Mouse (Mus musculus): ENCODE measurements around the gene Thap2. TPM values are rescaled to one million over a fixed set of nuclear protein-coding genes. Genes with fewer than 3 reads are reported as not detected.

Gene Thap2
- total RNA-seq, 2 experiments from 2014 or later: 4.7 to 6.7 TPM

- DNase-seq: no peak
These were observed 29.2 kb downstream of the Thap2 start for GRCm38 (mm10) chr10:115355016-115355415.

DNA sequence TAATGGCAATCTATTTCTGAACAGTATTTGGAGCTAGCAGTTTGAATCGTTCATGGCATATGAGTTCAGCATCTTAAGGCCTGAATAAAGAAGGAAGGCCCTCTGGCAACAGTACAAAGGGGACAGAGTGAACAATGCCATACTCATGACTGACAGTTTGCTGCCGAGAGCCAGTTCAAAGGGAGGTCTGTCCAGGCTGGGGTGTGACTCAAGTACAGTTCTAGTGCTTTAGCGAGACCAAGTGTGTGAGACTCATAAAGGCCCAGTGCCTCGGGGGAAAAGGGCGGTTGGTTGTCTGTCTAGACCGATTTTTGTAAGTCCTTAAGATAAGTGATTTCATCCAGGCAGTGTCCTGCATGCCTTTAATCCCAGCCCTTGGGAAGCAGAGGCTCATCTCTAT lies 29.7 kb downstream of the Thap2 start:
- DNase-seq: no peak

DNA sequence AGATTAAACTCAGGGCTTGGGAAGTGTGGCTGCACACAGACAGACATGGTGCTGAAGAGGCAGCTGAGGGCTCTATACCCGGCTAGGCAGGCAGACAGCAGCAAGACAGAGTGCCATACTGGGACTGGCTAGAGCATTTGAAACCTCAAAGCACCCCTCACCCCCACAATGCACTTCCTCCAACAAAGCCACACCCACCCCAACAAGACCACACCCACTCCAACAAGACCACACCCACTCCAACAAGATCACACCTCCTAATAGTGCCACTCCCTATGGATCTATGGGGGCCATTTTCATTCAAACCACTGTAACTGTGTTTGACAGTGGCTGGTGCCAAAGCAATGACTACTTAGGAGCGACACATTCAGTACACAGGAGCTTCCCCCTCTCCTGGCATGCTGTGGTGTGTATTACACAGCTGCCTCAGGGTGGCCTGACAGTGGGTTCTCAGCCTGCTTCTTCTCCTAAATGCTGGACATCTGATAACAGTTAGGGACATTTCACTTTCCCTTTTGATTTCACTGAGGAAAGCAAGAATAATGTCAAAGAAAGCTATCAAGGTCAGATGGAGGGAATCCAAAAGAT lies 33.3 kb downstream of the Thap2 start:
- no peak for DNase-seq

- no peak for DNase-seq
These were observed 34.7 kb downstream of the Thap2 start for GRCm38 (mm10) chr10:115349509-115349908.

GRCm38 (mm10) chr10:115349029-115349428 lies 35.2 kb downstream of the Thap2 start:
- DNase-seq: no peak

DNA sequence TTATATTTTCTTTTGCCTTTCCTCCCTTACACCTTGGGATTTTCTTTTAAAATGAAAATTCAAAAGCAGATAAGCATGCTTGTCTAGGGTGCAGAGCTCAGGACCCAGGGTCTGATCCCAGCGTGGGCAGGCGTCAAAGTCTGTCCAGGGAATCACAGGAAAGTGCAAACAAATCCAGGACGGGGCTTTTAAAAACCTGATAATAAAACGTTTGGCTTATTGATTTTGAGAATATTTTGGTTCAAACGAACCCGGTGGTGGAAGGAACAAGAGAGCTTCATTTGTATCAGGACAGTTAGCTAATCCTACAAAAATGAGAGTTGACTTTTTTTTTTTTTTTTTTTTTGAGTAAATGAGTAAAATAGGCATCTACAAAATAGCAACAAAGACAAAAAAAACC lies 36.1 kb downstream of the Thap2 start:
- DNase-seq: no peak

DNA sequence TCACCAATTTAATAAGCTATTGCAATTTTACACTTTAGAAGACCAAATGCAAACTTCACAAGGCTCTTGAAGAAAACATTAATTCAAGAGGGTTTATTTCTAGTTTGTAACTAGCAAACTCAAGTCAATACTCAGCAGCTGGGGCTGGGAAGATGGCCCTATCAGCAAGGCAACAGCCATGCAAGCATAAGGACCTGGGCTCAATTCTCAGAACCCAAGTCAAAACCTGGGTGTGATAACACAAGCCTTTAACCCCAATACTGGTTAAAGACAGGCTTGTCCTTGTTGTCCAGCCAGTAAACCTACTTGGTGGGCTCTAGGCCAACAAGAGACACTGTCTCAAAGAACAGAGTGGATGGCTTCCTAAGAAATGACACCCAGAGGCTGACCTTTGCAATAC lies 37.8 kb downstream of the Thap2 start:
- DNase-seq: no peak

DNA sequence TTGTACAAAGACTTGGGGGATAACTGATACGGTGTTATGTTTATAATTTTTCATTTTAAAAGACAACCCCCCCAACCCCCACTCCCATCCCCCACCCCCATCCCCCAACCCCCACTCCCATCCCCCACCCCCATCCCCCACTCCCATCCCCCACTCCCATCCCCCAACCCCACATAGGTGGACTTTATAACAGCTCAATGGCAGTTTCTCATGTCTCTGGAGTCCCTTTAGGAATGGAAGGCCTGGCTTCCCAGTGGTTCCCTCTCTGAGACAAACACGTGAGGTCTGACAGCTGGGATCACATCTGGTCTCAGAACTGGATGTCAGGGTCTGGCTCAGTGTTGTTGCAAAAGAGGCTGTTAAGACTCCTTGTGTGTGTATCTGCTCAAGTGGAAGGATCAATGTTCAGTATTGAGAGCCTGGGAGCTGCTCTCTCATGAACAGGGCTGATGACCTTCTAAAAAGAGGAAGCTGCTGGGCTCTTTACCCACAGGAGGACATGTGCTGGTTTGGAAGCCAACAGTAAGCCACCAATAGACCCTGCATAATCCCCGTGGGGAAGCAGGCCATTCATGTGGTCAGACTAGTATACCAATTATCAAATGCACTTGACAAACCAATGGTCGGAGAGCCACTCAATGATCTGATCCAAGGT lies 41.3 kb downstream of the Thap2 start:
- no peak for DNase-seq

DNA sequence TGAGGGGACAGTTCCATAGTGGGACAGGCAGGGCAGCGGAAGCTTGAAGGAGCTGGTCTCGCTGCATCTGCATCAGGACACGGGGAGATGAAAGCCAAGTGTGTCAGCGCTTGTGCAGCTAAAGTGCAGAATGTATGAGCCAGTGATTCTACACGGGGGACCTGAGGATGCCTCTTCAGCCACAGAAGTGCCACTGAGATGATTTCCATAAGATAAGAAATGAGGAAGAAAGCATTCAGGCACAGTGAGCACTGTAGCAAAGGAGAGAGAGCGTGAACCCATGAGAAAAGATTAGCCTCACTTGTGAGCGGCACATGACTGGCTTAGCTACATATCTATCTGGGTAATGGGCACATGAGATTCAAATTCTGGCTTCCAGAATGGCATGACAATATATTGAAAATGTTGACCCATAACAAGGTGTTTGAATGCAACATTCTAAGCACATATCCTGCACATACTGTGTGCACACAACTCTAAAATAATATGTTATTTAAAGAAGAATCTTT lies 44.4 kb downstream of the Thap2 start:
- no peak for DNase-seq

DNA sequence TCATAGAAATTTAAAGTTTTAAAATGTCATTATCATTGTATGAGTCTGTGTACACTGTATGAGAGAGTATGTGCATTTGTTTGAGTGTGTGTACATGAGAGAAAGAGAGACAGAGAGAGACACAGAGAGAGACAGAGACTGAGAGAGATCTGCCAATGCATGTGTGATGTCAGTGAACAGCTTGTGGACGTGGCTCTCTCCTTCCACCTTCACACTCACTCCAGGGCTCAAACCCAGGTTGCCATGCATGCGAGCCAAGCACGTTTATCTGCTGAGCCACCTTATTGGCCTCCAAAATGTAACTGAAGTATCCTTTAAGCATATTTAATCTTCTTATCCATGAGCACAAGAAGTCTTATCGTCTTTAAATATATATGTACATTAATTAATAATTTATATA lies 47.3 kb downstream of the Thap2 start:
- no peak for DNase-seq

- no peak for DNase-seq
These were observed 50.7 kb downstream of the Thap2 start for GRCm38 (mm10) chr10:115333528-115333927.

DNA sequence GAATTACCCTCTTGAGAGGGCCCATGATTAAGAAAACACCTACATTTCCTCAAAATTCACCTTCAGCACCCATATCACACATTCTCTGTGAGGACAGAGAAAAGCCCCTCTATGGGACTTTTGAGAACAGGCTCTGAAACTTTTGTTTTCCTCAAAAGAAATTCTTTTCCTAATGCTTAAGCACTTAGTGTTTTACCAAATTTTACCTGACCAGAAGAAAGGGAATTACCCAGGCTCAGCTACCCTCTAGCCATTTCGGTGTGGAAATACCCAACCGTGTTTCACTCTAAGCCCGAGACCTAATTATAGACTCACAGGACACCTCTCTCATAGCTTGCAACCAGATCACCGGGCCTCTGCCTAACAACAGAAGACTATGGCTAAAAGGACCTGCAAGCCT lies 51.2 kb downstream of the Thap2 start:
- no peak for DNase-seq

- DNase-seq: no peak
These were observed 51.8 kb downstream of the Thap2 start for GRCm38 (mm10) chr10:115332420-115332952.

GRCm38 (mm10) chr10:115329010-115329530 lies 55.2 kb downstream of the Thap2 start:
- no peak for DNase-seq

DNA sequence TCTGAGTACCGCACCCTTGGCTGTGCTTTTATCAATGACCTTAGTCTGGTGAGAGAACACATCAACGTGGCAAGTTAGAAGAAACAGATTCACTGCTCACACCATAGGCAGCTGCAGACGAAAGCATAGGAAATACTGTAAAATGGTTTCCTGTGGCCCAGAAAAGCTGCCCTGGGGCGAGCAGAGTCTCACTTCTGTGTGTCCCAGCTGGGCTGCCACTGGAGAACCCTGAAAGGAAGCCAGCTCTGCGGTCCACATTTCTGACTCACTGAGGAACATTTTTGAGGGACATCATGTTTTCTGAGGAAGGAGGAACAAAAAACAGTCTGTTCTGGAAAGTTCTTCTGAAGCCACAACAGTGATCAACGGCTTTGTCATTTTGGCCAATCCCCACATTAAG lies 55.7 kb downstream of the Thap2 start:
- DNase-seq: no peak

DNA sequence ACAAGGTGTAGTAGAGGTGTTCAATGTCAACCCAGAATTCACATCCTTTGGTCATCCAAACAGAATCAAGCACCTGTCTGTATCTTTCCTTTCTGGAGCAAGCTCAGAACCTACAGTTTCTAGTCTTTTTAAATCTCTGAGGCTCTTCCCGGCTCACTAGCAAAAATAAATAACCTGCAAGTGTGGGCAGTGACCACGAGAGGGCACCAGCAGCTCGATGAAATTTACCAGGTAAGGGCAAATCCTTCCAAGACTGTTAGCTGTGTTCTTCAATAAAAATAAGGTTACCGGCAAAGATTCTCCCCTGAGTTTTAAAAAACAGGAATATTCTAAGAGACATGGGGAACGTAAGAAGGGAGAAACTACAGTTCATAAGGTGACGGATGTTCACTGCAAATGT lies 60.9 kb downstream of the Thap2 start:
- DNase-seq: peak; percentile 70

DNA sequence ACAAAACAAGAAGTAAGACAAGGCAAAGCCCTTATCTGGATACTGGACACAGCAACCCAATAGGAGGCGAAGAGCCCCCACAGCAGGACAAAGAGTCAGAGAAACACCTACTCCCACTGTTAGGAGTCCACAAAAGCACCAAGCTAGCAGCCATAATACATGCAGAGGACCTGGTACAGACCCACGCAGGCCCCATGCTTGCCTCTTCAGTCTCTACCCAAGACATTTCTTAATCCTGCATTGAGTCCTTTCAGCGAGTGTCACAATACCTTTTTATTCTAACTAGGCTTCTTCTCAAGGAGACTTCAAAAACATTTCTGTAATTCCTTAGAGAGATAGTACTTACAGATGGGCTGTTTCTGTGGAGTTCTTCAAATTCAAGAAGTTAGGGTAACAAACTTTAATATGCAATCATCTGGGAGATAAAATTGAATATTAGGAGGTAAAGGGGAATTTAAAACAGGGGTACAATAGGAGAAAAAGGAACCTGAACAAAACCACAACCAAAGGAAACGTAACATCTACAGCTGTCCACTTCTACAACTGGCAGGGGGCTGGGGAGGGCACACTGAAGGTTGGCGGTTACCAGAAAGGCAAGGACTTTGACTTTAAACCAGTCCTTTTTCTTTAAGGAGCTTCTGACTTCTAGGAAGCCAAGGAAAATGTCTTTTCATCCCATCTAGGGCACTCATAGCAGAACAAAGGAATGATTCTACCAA lies 62.8 kb downstream of the Thap2 start:
- no peak for DNase-seq

Other genes starting within 250 kb of the Thap2 start
- not detected for gene Tph2, start 199.4 kb downstream of the Thap2 start, total RNA-seq (2021)
- 10 to 100 TPM; 40.8 to 48.2 TPM for gene Tbc1d15, start 133.0 kb downstream of the Thap2 start, total RNA-seq (2021)
- gene Rab21, start 68.8 kb downstream of the Thap2 start, total RNA-seq (2021): 10 to 100 TPM; 30.1 to 31.4 TPM
- gene Tmem19, start 21.9 kb downstream of the Thap2 start, total RNA-seq (2021): 10 to 100 TPM; 12.3 to 12.7 TPM
- 10 to 100 TPM; 13.7 to 20.2 TPM for gene Zfc3h1, start 516 bp upstream of the Thap2 start, total RNA-seq (2021)
- gene A930009A15Rik, start 185.5 kb upstream of the Thap2 start, total RNA-seq (2021): not detected
- gene Lgr5, start 203.3 kb upstream of the Thap2 start, total RNA-seq (2021): under 1 TPM; 0.79 to 0.80 TPM